Mouse (Mus musculus) erythroblast, embryonic 14.5 days (primary cell): ENCODE results near the gene Ccdc96.

Experiments used
- GATA1 ChIP-seq: IDR thresholded peaks from 2 replicates; pipeline ENCODE4 v1.6.1; 2012; ENCODE audit warnings: low read length, inconsistent platforms, mixed read lengths
- TAL1 ChIP-seq: IDR thresholded peaks from 3 replicates; pipeline ENCODE4 v1.6.1; 2012; ENCODE audit warnings: low read length, inconsistent platforms, mixed read lengths

DNA sequence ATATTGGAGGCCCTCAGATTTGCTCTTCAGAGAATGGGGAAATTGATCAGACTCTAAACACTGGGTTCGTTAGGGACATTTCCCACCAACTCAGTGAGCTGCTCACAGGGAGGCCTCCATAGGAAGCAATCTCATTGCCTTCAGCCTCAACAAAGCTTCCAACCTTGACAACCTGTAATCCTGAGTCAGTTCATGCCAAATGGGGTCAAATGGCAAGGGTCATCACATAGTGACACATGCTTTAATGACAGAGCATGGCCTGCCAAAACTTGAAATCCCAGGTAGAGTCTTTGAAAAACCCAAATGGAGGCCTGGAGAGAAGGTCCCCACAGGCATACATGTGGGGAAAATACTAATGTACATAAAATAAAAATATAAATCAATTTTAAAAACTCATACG lies 42.5 kb downstream of the Ccdc96 start:
- TF ChIP-seq GATA1 (no peak), TAL1 (no peak)
